Mouse (Mus musculus): ENCODE data around the gene Ppcs. TPM values are rescaled to one million over a fixed set of nuclear protein-coding genes. Genes with fewer than 3 reads are reported as not detected.

Gene Ppcs
- polyA plus RNA-seq, 1 experiment, result 9.1 TPM

DNA sequence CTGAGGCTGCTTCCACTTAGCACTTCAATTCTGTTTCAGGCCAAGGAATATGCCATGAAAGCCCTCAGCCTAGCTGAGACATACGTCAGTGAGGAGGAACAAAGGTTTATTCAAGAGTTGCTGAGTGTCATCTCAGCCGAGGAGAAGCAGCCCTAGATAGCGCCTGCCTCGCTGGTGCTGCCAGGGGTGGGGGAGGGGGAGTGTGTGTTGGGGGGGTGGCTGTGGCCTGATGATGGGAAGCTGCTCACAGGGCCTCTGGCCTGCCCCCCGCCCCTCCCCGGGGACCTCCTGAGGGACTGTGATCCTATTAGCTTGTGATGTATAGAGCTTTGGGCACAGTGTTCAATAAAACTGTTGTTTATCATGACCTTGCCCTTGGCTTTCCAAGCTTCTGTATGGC lies 31.3 kb upstream of the Ppcs start:
- no peak for TF ChIP-seq MYOD1 (IDR thresholded peaks at IDR 0.05; ENCODE audit: control insufficient read depth in 1 of 3, insufficient read length in 2 of 3, low read depth in 2 of 3)
- Histone ChIP-seq H3K79me2 (ENCODE audit: control insufficient read depth, insufficient read depth) (no peaks in the 10 kb centered on the region), H3K4me3 (no peak overlapping the region), H3K36me3 (ENCODE audit: control insufficient read depth, insufficient read depth) (no peaks in the 10 kb centered on the region), H3ac (ENCODE audit: control insufficient read depth, insufficient read length) (no peak overlapping the region), H3K27me3 (ENCODE audit: control insufficient read depth, insufficient read depth, insufficient read length) (peaks cover 7% of the 10 kb centered on the region), H3K4me2 (ENCODE audit: low read depth) (no peak overlapping the region)

DNA sequence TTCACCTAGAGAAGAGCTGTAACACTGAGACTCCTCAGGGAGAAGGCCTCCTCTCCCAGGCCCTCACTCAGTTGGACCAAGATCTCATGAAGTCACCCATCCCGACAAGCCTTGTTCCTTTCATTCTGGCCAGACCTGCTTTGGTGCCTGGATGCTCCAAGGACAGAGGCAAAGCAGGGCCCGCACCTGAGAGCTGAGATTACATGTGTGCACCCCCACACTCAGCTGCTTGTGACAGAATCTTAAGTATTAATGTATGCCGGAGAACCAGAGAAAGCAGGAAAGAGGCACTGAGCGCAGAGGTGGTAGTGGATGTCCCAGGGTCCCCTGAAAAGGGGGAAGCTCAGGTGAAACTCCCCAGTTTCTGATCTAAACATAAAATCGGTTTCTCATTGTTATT lies 30.9 kb upstream of the Ppcs start:
- Histone ChIP-seq H3K27me3 (ENCODE audit: control insufficient read depth, insufficient read depth, insufficient read length) (peaks cover 8% of the 10 kb centered on the region), H3K79me2 (ENCODE audit: control insufficient read depth, insufficient read depth) (no peaks in the 10 kb centered on the region), H3K36me3 (ENCODE audit: control insufficient read depth, insufficient read depth) (no peaks in the 10 kb centered on the region), H3K4me2 (ENCODE audit: low read depth) (no peak overlapping the region), H3ac (ENCODE audit: control insufficient read depth, insufficient read length) (no peak overlapping the region), H3K4me3 (no peak overlapping the region)
- TF ChIP-seq TCF3 (IDR thresholded peaks at IDR 0.05; ENCODE audit: insufficient read length, low read depth), result no peak
- no peak for TF ChIP-seq POLR2A (IDR thresholded peaks at IDR 0.05; ENCODE audit: insufficient read length, low read depth)
- TF ChIP-seq E2F4 (IDR thresholded peaks at IDR 0.05; ENCODE audit: insufficient read depth), result no peak
- no peak for TF ChIP-seq CEBPB (IDR thresholded peaks at IDR 0.05; ENCODE audit: insufficient read depth, poor library complexity, severe bottlenecking)
- no peak for TF ChIP-seq REST (IDR thresholded peaks at IDR 0.05; ENCODE audit: insufficient read depth, insufficient read length)
- no peak for TF ChIP-seq USF1 (IDR thresholded peaks at IDR 0.05; ENCODE audit: low read depth)
- no peak for TF ChIP-seq SRF (IDR thresholded peaks at IDR 0.05; ENCODE audit: control insufficient read depth, insufficient read length, low read depth)
- TF ChIP-seq MYOD1 (IDR thresholded peaks at IDR 0.05; ENCODE audit: control insufficient read depth in 1 of 3, insufficient read length in 2 of 3, low read depth in 2 of 3), result no peak
- TF ChIP-seq TCF12 (IDR thresholded peaks at IDR 0.05; ENCODE audit: insufficient read depth, poor library complexity, severe bottlenecking), result no peak

DNA sequence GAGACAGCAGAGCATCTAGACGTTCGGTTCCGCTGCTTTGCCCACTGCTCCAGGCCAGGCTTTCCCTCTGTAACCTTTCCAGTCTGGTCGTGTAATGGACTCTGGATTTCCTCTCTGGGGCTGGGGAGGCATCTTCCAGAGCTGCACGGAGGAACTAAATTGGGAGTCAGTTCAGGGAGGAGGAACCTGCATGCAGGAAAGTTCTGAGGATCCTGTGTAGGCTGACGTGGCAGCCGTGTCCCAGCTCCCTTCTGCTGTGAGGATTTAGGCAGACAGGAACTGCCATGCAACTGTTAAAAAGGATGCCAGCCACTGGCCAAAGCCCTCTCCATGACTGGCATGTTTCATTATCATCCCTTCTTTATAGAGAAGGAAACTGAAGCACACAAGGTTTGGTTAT lies 28.2 kb upstream of the Ppcs start:
- Histone ChIP-seq H3K36me3 (ENCODE audit: control insufficient read depth, insufficient read depth) (no peaks in the 10 kb centered on the region), H3K79me2 (ENCODE audit: control insufficient read depth, insufficient read depth) (no peaks in the 10 kb centered on the region), H3K27me3 (ENCODE audit: control insufficient read depth, insufficient read depth, insufficient read length) (peaks cover 8% of the 10 kb centered on the region), H3ac (ENCODE audit: control insufficient read depth, insufficient read length) (no peak overlapping the region), H3K4me3 (no peak overlapping the region), H3K4me2 (ENCODE audit: low read depth) (no peak overlapping the region)
- TF ChIP-seq E2F4 (IDR thresholded peaks at IDR 0.05; ENCODE audit: insufficient read depth) (no peak), USF1 (IDR thresholded peaks at IDR 0.05; ENCODE audit: low read depth) (no peak), CEBPB (IDR thresholded peaks at IDR 0.05; ENCODE audit: insufficient read depth, poor library complexity, severe bottlenecking) (no peak), POLR2A (IDR thresholded peaks at IDR 0.05; ENCODE audit: insufficient read length, low read depth) (no peak), MYOG (IDR thresholded peaks at IDR 0.05; ENCODE audit: control insufficient read depth in 1 of 3, insufficient read depth in 1 of 3, insufficient read length in 2 of 3, low read depth in 2 of 3) (no peak), MAX (IDR thresholded peaks at IDR 0.05; ENCODE audit: low read depth) (no peak), MYOD1 (IDR thresholded peaks at IDR 0.05; ENCODE audit: control insufficient read depth in 1 of 3, insufficient read length in 2 of 3, low read depth in 2 of 3) (no peak), POLR2AphosphoS2 (IDR thresholded peaks at IDR 0.05; ENCODE audit: insufficient read length, low read depth) (no peak), TCF3 (IDR thresholded peaks at IDR 0.05; ENCODE audit: insufficient read length, low read depth) (no peak), SRF (IDR thresholded peaks at IDR 0.05; ENCODE audit: control insufficient read depth, insufficient read length, low read depth) (no peak), REST (IDR thresholded peaks at IDR 0.05; ENCODE audit: insufficient read depth, insufficient read length) (no peak), TCF12 (IDR thresholded peaks at IDR 0.05; ENCODE audit: insufficient read depth, poor library complexity, severe bottlenecking) (no peak)

DNA sequence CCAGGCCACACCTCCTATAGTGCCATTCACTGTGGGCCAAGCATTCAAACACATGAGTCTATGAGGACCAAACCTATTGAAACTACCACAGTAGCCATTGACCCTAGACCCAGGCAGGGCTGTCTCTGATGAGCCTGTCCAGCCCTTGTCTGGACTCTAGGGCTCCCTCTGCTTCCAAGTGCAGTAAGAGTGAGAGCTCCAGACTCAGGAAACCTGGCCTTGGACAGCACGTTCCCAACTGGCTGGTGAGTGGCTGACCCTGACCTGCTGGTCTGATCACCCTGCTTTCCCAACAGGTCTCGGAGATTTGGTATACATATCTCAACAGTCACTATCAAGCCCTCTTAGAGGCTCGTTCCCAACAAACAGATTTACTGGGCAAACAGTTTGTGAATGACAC lies 25.6 kb upstream of the Ppcs start:
- Histone ChIP-seq H3ac (ENCODE audit: control insufficient read depth, insufficient read length) (no peak overlapping the region), H3K79me2 (ENCODE audit: control insufficient read depth, insufficient read depth) (no peaks in the 10 kb centered on the region), H3K36me3 (ENCODE audit: control insufficient read depth, insufficient read depth) (no peaks in the 10 kb centered on the region), H3K27me3 (ENCODE audit: control insufficient read depth, insufficient read depth, insufficient read length) (peaks cover 8% of the 10 kb centered on the region), H3K4me2 (ENCODE audit: low read depth) (no peak overlapping the region), H3K4me3 (no peak overlapping the region)
- no peak for TF ChIP-seq SRF (IDR thresholded peaks at IDR 0.05; ENCODE audit: control insufficient read depth, insufficient read length, low read depth)
- no peak for TF ChIP-seq TCF3 (IDR thresholded peaks at IDR 0.05; ENCODE audit: insufficient read length, low read depth)
- no peak for TF ChIP-seq MYOG (IDR thresholded peaks at IDR 0.05; ENCODE audit: control insufficient read depth in 1 of 3, insufficient read depth in 1 of 3, insufficient read length in 2 of 3, low read depth in 2 of 3)
- TF ChIP-seq MYOD1 (IDR thresholded peaks at IDR 0.05; ENCODE audit: control insufficient read depth in 1 of 3, insufficient read length in 2 of 3, low read depth in 2 of 3), result no peak
- TF ChIP-seq POLR2AphosphoS2 (IDR thresholded peaks at IDR 0.05; ENCODE audit: insufficient read length, low read depth), result no peak
- TF ChIP-seq REST (IDR thresholded peaks at IDR 0.05; ENCODE audit: insufficient read depth, insufficient read length), result no peak
- no peak for TF ChIP-seq CEBPB (IDR thresholded peaks at IDR 0.05; ENCODE audit: insufficient read depth, poor library complexity, severe bottlenecking)
- no peak for TF ChIP-seq USF1 (IDR thresholded peaks at IDR 0.05; ENCODE audit: low read depth)

DNA sequence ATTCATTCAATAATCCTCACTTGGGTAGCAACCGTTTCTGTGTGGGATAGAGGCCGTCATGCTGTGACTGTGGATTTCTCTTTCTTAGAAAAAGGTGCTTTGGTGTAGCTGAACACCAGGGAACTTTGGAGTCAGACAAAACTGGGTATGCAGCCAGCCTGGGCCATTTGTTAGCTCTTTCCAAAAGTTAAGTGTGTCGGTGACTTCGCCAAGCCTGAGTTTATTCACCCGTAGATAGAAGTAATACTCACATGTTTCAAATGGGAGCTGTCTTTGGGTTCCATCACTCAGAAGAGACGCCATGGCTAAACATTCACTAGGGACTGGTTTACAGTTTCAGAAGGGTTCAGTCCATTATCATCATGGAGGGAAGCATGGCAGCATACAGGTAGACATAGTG lies 25.0 kb upstream of the Ppcs start:
- H3K4me2 ChIP-seq (ENCODE audit: low read depth), result no peak overlapping the region
- H3ac ChIP-seq (ENCODE audit: control insufficient read depth, insufficient read length), result no peak overlapping the region
- TF ChIP-seq TCF3 (IDR thresholded peaks at IDR 0.05; ENCODE audit: insufficient read length, low read depth) (no peak), SRF (IDR thresholded peaks at IDR 0.05; ENCODE audit: control insufficient read depth, insufficient read length, low read depth) (no peak), TCF12 (IDR thresholded peaks at IDR 0.05; ENCODE audit: insufficient read depth, poor library complexity, severe bottlenecking) (no peak), MYOD1 (IDR thresholded peaks at IDR 0.05; ENCODE audit: control insufficient read depth in 1 of 3, insufficient read length in 2 of 3, low read depth in 2 of 3) (no peak), MYOG (IDR thresholded peaks at IDR 0.05; ENCODE audit: control insufficient read depth in 1 of 3, insufficient read depth in 1 of 3, insufficient read length in 2 of 3, low read depth in 2 of 3) (no peak), POLR2AphosphoS2 (IDR thresholded peaks at IDR 0.05; ENCODE audit: insufficient read length, low read depth) (no peak), MAX (IDR thresholded peaks at IDR 0.05; ENCODE audit: low read depth) (no peak), E2F4 (IDR thresholded peaks at IDR 0.05; ENCODE audit: insufficient read depth) (no peak), POLR2A (IDR thresholded peaks at IDR 0.05; ENCODE audit: insufficient read length, low read depth) (no peak), REST (IDR thresholded peaks at IDR 0.05; ENCODE audit: insufficient read depth, insufficient read length) (no peak), USF1 (IDR thresholded peaks at IDR 0.05; ENCODE audit: low read depth) (no peak), CEBPB (IDR thresholded peaks at IDR 0.05; ENCODE audit: insufficient read depth, poor library complexity, severe bottlenecking) (no peak)

More for the DNA sequence above, 25.0 kb upstream of the Ppcs start:
- Histone ChIP-seq H3K27me3 (ENCODE audit: control insufficient read depth, insufficient read depth, insufficient read length) (peaks cover 8% of the 10 kb centered on the region), H3K4me3 (no peak overlapping the region), H3K79me2 (ENCODE audit: control insufficient read depth, insufficient read depth) (no peaks in the 10 kb centered on the region), H3K36me3 (ENCODE audit: control insufficient read depth, insufficient read depth) (no peaks in the 10 kb centered on the region)
